Mouse (Mus musculus) small intestine, adult 2 months (tissue): ENCODE measurements around the gene Snx30.

Experiments
- CTCF ChIP-seq: fragments of 200-500 bp; IDR thresholded peaks from 2 replicates; pipeline ENCODE4 v1.5.1; 2012; ENCODE audit warnings: low read depth, mild to moderate bottlenecking, control low read depth, inconsistent platforms, low read length, moderate library complexity, mixed read lengths; ENCODE audit not compliant: insufficient replicate concordance, insufficient read length; ENCODE audit errors: extremely low read depth
- POLR2A ChIP-seq: fragments of 200-500 bp; IDR thresholded peaks from 2 replicates; pipeline ENCODE4 v1.6.1; 2012; ENCODE audit warnings: low read depth, mild to moderate bottlenecking, control low read depth, inconsistent platforms, low read length, moderate library complexity

DNA sequence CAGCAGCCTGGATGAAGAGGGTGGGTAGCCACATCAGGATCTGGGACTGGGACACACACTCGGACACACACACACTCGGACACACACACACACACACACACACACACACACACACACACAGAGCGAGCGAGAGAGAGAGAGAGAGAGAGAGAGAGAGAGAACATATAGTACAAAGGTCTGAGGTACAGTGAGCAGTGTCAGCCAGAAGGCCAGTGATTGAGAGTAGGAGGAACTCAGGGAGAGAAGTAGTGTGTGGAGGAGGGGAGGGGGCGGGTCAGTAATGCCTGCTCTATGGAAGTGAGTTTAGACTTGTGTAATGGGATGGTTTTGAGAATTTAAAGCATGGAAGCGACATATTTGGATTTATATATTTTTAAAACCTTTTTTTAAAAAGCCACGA, 47.5 kb downstream of the Snx30 start:
- TF ChIP-seq POLR2A (no peak), CTCF (no peak)
